Mouse (Mus musculus): ENCODE measurements around the gene Metrn. TPM values are rescaled to one million over a fixed set of nuclear protein-coding genes. Genes with fewer than 3 reads are reported as not detected.

Metrn gene
- polyA plus RNA-seq (2012; rRNA removed) = 100 and 135 TPM in 2 replicates

DNA sequence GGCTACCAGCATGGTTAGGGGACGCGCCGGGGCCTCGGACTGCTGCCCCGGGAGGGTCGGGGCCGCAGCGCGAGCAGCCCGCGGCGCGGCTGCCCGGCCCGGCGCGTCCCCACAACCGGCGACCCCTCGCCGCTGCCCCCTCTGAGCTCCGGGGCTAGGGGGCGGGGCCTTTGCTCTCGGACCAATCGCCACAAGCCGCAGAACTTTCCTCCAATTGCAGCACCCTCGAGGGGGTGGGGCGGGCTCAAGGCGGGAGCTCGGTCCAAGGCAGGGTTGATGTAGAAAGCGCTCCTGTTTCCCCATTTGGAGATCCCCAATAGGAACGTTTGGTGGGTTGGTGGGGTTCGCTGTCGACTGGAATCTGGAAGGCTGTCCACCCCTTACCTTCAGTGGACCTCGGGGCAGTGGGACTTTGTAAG lies at the start of gene Metrn:
Gene Metrn, minus strand, starts transcription at position 186 of the 419 bp plus-strand sequence.

DNA sequence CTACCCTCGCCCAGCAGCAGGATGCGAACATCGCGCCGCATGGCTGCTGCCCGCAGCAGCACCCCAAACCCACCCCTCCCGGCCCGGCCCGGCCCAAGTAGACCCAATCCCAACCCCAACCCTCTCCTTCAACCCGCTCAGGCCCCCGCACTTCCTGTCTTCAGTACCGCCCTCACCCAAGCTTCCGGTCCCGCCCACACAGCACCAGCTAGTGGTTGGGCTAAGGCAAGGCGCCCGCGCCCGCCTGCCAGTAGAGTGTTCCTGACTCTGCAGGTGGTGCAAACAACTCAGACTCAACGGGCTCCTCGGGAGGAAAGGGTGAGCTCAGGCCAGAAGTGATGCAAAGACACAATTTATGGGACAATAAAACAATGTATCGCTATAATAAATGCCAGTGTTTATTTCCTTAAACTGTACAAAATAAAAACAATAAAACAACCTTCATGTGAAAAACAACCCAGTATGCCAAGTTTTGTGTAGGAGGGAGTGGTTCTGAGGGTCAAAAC lies 47.5 kb upstream of the Metrn start, which contains the start of gene Rhot2:
Gene Rhot2, minus strand, starts transcription at position 456 of the 506 bp plus-strand sequence.

GRCm38 (mm10) chr17:25841117-25841880 lies 44.4 kb upstream of the Metrn start, which contains the start of gene Gm20683:
Gene Gm20683, minus strand, starts transcription at chr17:25841763.

GRCm38 (mm10) chr17:25837076-25837410 lies 40.1 kb upstream of the Metrn start, which contains the start of gene Rhbdl1:
Gene Rhbdl1, minus strand, starts transcription at chr17:25837295.

DNA sequence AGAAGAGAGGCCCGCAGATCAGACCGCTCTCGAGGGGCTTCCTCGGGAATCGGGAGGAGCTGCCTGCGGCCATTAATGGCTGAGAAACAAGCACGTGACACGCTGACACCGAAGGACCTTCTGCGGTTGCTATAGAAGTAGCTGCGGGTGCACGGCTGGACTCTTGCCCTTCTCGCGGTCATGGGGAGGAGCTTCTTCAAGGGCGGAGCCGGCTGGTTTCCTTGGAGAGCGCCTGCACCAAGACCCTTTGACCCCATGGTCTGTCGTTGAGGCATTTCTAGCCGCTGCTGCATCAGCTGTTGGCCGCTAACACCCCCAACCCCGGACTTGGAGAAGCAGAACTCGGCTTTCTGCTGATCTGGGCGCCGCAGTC lies 36.3 kb upstream of the Metrn start, which contains the start of gene Stub1:
Gene Stub1, minus strand, starts transcription at position 114 of the 373 bp plus-strand sequence.

GRCm38 (mm10) chr17:25828712-25829557 lies 32.0 kb upstream of the Metrn start, which contains the start of gene Jmjd8:
Gene Jmjd8, plus strand, starts transcription at chr17:25828867.

GRCm38 (mm10) chr17:25823452-25823851 lies 26.5 kb upstream of the Metrn start, which contains the start of gene Wdr24:
Gene Wdr24, plus strand, starts transcription at chr17:25823627.

GRCm38 (mm10) chr17:25808789-25809605 lies 12.1 kb upstream of the Metrn start, which contains the start of gene Fbxl16:
Gene Fbxl16, plus strand, starts transcription at chr17:25809085.

DNA sequence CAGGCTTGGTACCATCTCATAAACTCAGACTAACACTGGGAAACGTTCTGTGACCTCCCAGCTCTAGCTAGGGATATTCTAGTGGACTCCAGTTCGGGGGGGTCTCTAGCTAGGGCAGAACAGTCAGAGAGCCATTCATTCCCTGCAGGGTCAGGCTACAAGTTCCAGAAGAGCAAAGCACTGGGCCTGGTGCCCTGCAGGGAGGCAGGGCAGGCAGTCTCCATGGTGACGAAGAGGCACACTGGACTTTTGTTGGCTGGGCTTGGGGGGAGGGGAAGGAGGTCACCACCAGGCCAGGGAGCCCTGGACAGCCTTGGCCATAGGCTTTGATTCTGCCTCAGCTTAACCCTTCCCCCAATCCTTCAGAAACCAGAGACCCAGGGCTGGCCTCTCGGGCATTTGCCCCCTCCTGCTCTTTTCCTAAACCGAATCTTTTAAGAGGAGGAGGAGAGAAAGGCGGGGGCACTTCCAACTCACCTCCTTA lies 1.3 kb downstream of the Metrn start, which contains the start of gene AC134908.4:
Gene AC134908.4, minus strand, starts transcription at position 51 of the 484 bp plus-strand sequence.

GRCm38 (mm10) chr17:25792615-25793014 lies 4.3 kb downstream of the Metrn start, which contains the start of gene Fam173a:
Gene Fam173a, minus strand, starts transcription at chr17:25792901.

GRCm38 (mm10) chr17:25786280-25786679 lies 10.7 kb downstream of the Metrn start, which contains the start of gene Ccdc78:
Gene Ccdc78, plus strand, starts transcription at chr17:25786580.

GRCm38 (mm10) chr17:25785281-25785745 lies 11.6 kb downstream of the Metrn start, which contains the start of gene Haghl:
Gene Haghl, minus strand, starts transcription at chr17:25785673.

DNA sequence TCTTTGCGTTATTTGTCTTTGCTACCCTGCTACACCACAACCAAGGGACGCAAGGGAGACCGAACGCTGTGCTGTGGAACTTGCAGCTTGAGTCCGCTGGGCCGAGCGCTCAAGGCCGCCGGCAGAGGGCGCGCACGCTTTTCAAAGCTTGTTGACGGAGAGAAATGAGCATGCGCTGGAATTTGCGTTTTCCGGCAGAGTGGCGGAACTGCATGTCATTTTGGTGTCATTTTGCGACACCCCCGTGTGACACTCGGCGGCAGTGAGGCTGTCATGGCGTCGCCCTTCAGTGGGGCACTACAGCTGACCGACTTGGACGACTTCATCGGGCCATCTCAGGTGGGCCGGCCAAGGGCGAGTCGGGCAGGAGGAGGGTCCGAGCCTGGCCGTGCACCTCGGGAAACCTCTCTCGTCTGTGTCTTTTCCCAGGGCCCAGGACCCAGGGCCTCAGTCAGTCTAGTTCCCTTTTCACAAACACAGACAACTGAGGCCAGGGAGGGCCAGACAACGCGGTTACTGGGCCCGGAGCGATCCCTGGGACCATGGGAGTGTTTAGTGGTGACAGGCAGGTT lies 23.3 kb downstream of the Metrn start, which contains the start of gene Narfl:
Gene Narfl, plus strand, starts transcription at position 228 of the 572 bp plus-strand sequence.

DNA sequence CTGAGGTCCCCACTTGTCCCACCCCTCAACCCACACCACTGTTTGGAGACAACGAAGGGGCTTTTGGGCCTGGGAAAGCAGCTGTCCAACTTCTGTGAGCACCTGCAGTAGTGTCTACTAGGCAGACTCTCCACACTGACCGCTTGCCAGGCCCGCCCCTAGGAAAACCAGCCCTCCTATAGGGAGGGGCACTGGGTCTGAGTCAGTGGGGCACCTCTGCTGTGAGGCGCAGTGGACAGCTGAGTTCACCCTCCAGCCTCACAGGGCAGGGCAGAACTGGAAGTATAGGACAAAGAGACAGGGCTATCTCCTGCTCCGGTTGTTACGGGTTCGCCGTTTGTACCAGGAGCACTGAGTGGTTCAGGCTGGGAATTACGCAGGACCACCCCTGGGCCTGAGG lies 42.7 kb downstream of the Metrn start, which contains the start of gene Msln:
Gene Msln, minus strand, starts transcription at position 138 of the 400 bp plus-strand sequence.

Other genes with a start within 250 kb of the Metrn start
- 4.4 and 5.8 TPM in 2 replicates for gene Sox8, start 226.4 kb downstream of the Metrn start, polyA plus RNA-seq (2012; rRNA removed)
- gene Lmf1, start 218.1 kb downstream of the Metrn start, polyA plus RNA-seq (2012; rRNA removed) = 22.7 and 27.2 TPM in 2 replicates
- gene Gng13, start 80.0 kb downstream of the Metrn start, polyA plus RNA-seq (2012; rRNA removed) = 2.7 and 3.5 TPM in 2 replicates
- 12.0 and 22.1 TPM in 2 replicates for gene Chtf18, start 69.7 kb downstream of the Metrn start, polyA plus RNA-seq (2012; rRNA removed)
- gene Rpusd1, start 69.5 kb downstream of the Metrn start, polyA plus RNA-seq (2012; rRNA removed) = 82.3 and 86.0 TPM in 2 replicates
- 0.94 and 1.2 TPM in 2 replicates for gene Mslnl, start 61.1 kb downstream of the Metrn start, polyA plus RNA-seq (2012; rRNA removed)
- gene Msln, start 42.8 kb downstream of the Metrn start, polyA plus RNA-seq (2012; rRNA removed) = 33.2 and 39.7 TPM in 2 replicates
- gene Narfl, start 23.4 kb downstream of the Metrn start, polyA plus RNA-seq (2012; rRNA removed) = 24.6 and 29.5 TPM in 2 replicates
- gene Haghl, start 11.5 kb downstream of the Metrn start, polyA plus RNA-seq (2012; rRNA removed) = 86.4 and 90.9 TPM in 2 replicates
- 17.5 and 18.6 TPM in 2 replicates for gene Ccdc78, start 10.6 kb downstream of the Metrn start, polyA plus RNA-seq (2012; rRNA removed)
- gene Fam173a, start 4.2 kb downstream of the Metrn start, polyA plus RNA-seq (2012; rRNA removed) = 159 and 201 TPM in 2 replicates
- gene AC134908.4, start 1.5 kb downstream of the Metrn start, polyA plus RNA-seq (2012; rRNA removed) = 2.5 TPM in 1 of 2 replicates, not detected in the other
- gene Fbxl16, start 11.9 kb upstream of the Metrn start, polyA plus RNA-seq (2012; rRNA removed) = 5.4 and 6.6 TPM in 2 replicates
- gene Wdr24, start 26.5 kb upstream of the Metrn start, polyA plus RNA-seq (2012; rRNA removed) = 58.5 and 62.1 TPM in 2 replicates
- 68.4 and 97.3 TPM in 2 replicates for gene Jmjd8, start 31.7 kb upstream of the Metrn start, polyA plus RNA-seq (2012; rRNA removed)
- gene Stub1, start 36.3 kb upstream of the Metrn start, polyA plus RNA-seq (2012; rRNA removed) = 198 and 215 TPM in 2 replicates
- gene Rhbdl1, start 40.2 kb upstream of the Metrn start, polyA plus RNA-seq (2012; rRNA removed) = 62.2 and 86.4 TPM in 2 replicates
- gene Gm20683, start 44.6 kb upstream of the Metrn start, polyA plus RNA-seq (2012; rRNA removed) = 92.8 and 93.1 TPM in 2 replicates
- gene Rhot2, start 47.7 kb upstream of the Metrn start, polyA plus RNA-seq (2012; rRNA removed) = 128 and 135 TPM in 2 replicates
- 96.6 and 108 TPM in 2 replicates for gene Wdr90, start 64.4 kb upstream of the Metrn start, polyA plus RNA-seq (2012; rRNA removed)
- gene Mcrip2, start 71.6 kb upstream of the Metrn start, polyA plus RNA-seq (2012; rRNA removed) = 280 and 319 TPM in 2 replicates
- gene Mettl26, start 77.9 kb upstream of the Metrn start, polyA plus RNA-seq (2012; rRNA removed) = 252 TPM in 2 replicates
- 2.3 and 3.1 TPM in 2 replicates for gene Wfikkn1, start 83.7 kb upstream of the Metrn start, polyA plus RNA-seq (2012; rRNA removed)
- gene Rab40c, start 122.6 kb upstream of the Metrn start, polyA plus RNA-seq (2012; rRNA removed) = 55.7 and 59.0 TPM in 2 replicates
- 167 and 173 TPM in 2 replicates for gene Pigq, start 147.8 kb upstream of the Metrn start, polyA plus RNA-seq (2012; rRNA removed)
- gene Nhlrc4, start 147.8 kb upstream of the Metrn start, polyA plus RNA-seq (2012; rRNA removed) = 30.0 and 56.2 TPM in 2 replicates
- 0.11 and 0.17 TPM in 2 replicates for gene A930017K11Rik, start 155.4 kb upstream of the Metrn start, polyA plus RNA-seq (2012; rRNA removed)
- 76.4 and 78.9 TPM in 2 replicates for gene Capn15, start 188.7 kb upstream of the Metrn start, polyA plus RNA-seq (2012; rRNA removed)